Mouse (Mus musculus) stomach, postnatal 0 days (tissue): Measurements from ENCODE around the gene Chchd3. TPM values are rescaled to one million over a fixed set of nuclear protein-coding genes. Genes with fewer than 3 reads are reported as not detected.

Experiments
- ATAC-seq: fragments of 200-750 bp; cut with Nextera tagmentation; 2 replicates; pipeline ENCODE4 v1.8.0; 2017; ENCODE audit not compliant: low FRiP score, low TSS enrichment
- DNase-seq: peaks from one replicate; pipeline ENCODE4 v3.0.0-alpha.2; 2016; ENCODE audit warnings: low spot score
- H3K27ac ChIP-seq: fragments of 300-500 bp; sonication (generic); replicated peaks from 2 replicates; pipeline ENCODE4 v1.5.1; 2014; ENCODE audit warnings: mild to moderate bottlenecking, control low read depth
- H3K27me3 ChIP-seq: fragments of 300-500 bp; sonication (generic); 2 replicates; pipeline ENCODE4 v1.6.1; 2014; ENCODE audit warnings: low read length; ENCODE audit not compliant: control insufficient read depth, insufficient read depth
- H3K36me3 ChIP-seq: fragments of 300-500 bp; sonication (generic); 2 replicates; pipeline ENCODE4 v1.6.1; 2014; ENCODE audit warnings: low read length, mixed read lengths; ENCODE audit not compliant: control insufficient read depth, insufficient read depth
- H3K4me1 ChIP-seq: fragments of 300-500 bp; sonication (generic); replicated peaks from 2 replicates; pipeline ENCODE4 v1.6.1; 2014; ENCODE audit warnings: antibody characterized with exemption; ENCODE audit not compliant: control insufficient read depth, insufficient read depth
- H3K4me2 ChIP-seq: fragments of 300-500 bp; sonication (generic); replicated peaks from 2 replicates; pipeline ENCODE4 v1.6.1; 2014; ENCODE audit warnings: low read depth, mild to moderate bottlenecking, control low read depth, moderate library complexity
- H3K4me3 ChIP-seq: fragments of 300-500 bp; sonication (generic); 2 replicates; pipeline ENCODE4 v1.5.1; 2014; ENCODE audit warnings: low read depth, low read length, control low read depth
- H3K9ac ChIP-seq: fragments of 300-500 bp; sonication (generic); 2 replicates; pipeline ENCODE4 v1.6.1; 2014; ENCODE audit warnings: mild to moderate bottlenecking, low read length, control low read depth, mixed read lengths
- H3K9me3 ChIP-seq: fragments of 300-500 bp; sonication (generic); 2 replicates; pipeline ENCODE4 v1.6.1; 2016; ENCODE audit warnings: low read length; ENCODE audit not compliant: control insufficient read depth
- CTCF ChIP-seq: IDR thresholded peaks from 2 replicates; pipeline ENCODE4 v1.5.1; 2016; ENCODE audit warnings: antibody characterized with exemption, low read depth, mild to moderate bottlenecking, moderate library complexity
- EP300 ChIP-seq: optimal IDR thresholded peaks from 2 replicates; pipeline ENCODE3; 2016; ENCODE audit warnings: antibody characterized with exemption
- WGBS: fragments of 180-500 bp; shearing (Covaris S2); extraction: QIAGEN DNeasy Blood & Tissue Kit; methylation state at CpG from one replicate; pipeline ENCODE4 v1.1.7; 2014; 5-methylcytosine and 5-hydroxymethylcytosine counted together
- polyA plus RNA-seq: library from polyadenylated mRNA; unstranded; fragments of >200 nt; fragmentation: Nextera tagmentation; extraction: Ambion mirVana; gene quantifications from 2 replicates; pipeline ENCODE4 v1.2.1, GENCODE M21; 2015

Chchd3 gene
- polyA plus RNA-seq, 1 experiment from 2014 or later: 91.0 TPM

DNA sequence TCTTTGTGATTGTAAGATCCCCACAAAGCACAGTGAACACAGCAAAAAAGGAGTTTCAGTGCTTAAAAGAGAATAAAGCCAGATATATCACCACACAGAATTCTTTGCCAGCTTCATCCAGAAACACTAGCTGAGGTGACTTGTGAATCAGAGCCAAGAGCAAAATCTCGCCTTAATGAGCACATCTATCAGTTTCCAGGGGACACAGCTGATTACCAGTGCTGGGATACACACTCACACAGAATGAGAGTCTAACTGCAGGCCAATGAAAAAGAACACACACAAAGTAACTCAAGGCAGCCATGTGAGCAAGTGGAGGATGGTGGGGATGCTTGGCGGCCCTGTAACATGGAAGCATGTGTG lies 222.1 kb downstream of the Chchd3 start:
- 78% methylated on average over 2 of the region's 2 CpGs for WGBS
- H3K36me3 ChIP-seq: no peaks in the 10 kb centered on the region; the same call in 1 of the 2 replicates
- no peak for TF ChIP-seq CTCF
- TF ChIP-seq EP300: no peak
- H3K9me3 ChIP-seq: no peaks in the 10 kb centered on the region
- DNase-seq: no peak
- H3K27me3 ChIP-seq: no peaks in the 10 kb centered on the region
- H3K4me2 ChIP-seq: no peak overlapping the region
- ATAC-seq: no peak
- H3K4me3 ChIP-seq: no peak overlapping the region
- no peak overlapping the region for H3K9ac ChIP-seq
- H3K27ac ChIP-seq: no peak overlapping the region
- no peaks in the 10 kb centered on the region for H3K4me1 ChIP-seq

DNA sequence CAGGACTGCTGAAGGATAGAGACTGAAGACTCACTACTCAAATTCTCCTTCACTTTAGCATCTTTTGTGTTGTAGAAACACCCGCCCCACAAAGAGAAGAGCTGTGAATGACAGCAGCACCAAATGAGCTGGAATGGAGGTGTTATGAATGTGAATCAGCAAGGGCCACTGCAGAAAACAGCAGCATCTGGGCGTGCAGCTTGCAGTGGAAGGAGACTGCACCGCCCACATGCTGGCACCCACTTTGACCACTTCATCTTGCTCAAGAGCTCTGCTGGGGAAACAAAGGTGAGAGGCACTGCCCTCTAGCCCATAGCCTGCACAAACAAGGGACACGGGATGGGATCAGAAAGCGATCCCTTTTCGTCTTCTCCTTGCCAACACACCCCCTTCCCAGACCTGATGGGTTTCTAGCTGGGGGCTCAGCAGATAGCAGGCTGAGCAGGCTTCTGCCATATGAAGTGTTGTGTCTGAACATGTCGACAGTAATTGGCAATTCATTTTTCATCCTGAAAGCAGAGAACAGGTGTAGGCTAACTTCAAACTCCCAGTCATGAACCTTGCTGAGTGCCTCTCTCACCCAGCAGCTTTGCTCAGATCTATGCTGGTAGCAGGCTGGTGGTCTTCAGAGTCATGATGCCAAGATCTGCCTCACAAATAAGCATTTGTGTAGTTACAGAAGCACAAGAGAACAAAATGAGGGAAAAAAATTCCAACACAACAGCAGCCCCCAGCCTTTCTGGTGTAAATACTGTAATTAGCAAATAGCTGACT lies 222.7 kb downstream of the Chchd3 start:
- Histone ChIP-seq H3K4me3 (no peak overlapping the region), H3K4me2 (no peak overlapping the region), H3K4me1 (no peaks in the 10 kb centered on the region), H3K36me3 (no peaks in the 10 kb centered on the region; the same call in 1 of the 2 replicates), H3K27ac (no peak overlapping the region), H3K9me3 (no peaks in the 10 kb centered on the region), H3K27me3 (no peaks in the 10 kb centered on the region), H3K9ac (no peak overlapping the region)
- no peak for TF ChIP-seq CTCF
- no peak for TF ChIP-seq EP300
- no peak for ATAC-seq
- no peak for DNase-seq
- 63% methylated on average over 7 of the region's 7 CpGs for WGBS

DNA sequence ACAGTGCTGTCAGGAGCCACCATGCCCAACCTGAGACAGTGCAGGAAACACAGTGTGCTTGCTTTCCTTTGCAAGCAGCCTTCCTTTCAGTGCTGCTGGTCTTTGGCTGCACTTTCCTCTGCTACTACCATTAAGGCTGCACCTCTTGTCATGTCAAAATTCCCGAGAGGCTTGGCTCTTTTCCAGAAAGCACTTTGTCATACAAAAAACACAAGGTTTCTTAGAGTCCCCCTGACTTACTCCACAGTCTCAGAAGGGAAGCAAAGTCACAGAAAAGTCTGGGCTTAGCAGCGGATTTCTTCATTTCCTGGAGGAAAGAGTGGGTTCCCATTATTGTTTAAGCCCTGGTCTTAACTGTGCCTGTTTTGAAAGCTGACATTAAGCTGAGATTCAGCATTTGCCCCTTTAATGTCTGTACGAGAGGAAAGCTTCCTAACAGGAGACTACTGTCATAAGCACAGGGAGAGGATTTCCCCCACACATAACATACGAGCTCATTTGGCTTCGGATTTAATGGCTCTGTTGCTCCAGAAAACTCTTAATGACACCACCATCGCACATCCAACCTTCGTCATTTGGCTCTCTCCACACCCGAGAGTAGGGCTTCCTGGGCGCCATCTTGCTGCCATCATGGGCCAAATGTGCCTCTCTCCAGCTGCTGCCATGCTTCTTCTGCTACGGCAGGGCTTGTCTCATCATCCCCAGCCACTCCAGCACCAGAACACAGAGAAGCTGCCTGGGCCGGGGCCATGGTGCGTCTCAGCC lies 236.0 kb downstream of the Chchd3 start:
- TF ChIP-seq CTCF (no peak), EP300 (no peak)
- H3K4me2 ChIP-seq: no peak overlapping the region
- 49% methylated on average over 12 of the region's 12 CpGs for WGBS
- H3K9me3 ChIP-seq: no peaks in the 10 kb centered on the region
- no peaks in the 10 kb centered on the region for H3K27me3 ChIP-seq
- ATAC-seq: peak; percentile 49; the same call in 1 of the 2 replicates
- no peaks in the 10 kb centered on the region for H3K36me3 ChIP-seq
- DNase-seq: no peak
- H3K9ac ChIP-seq: no peak overlapping the region
- H3K4me3 ChIP-seq: no peak overlapping the region
- no peaks in the 10 kb centered on the region for H3K4me1 ChIP-seq
- H3K27ac ChIP-seq: 0 out of 2 replicates have a peak overlapping the region, but pooled peaks have one; percentile 4

DNA sequence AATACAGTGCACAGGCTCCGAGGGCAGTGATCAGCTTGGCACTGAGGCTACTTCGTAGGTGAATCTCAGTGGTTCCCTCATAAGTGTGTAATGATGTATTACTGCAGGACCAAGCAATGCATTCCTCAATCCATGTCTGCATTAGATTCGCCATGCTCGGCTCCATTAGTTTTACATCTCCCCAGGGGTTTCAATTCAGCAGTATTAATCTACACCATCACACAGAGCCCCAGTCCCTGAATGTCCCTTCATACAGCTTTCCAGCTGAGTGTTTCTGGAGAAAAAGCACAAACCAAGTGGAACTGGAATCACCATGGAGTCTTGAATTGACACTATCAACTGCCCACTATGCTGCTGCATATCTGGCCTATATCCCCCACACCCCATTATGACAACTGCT lies 241.1 kb downstream of the Chchd3 start:
- Histone ChIP-seq H3K9me3 (no peaks in the 10 kb centered on the region), H3K4me1 (no peaks in the 10 kb centered on the region), H3K9ac (no peak overlapping the region), H3K36me3 (no peaks in the 10 kb centered on the region), H3K4me3 (no peak overlapping the region), H3K27ac (no peak overlapping the region), H3K27me3 (no peaks in the 10 kb centered on the region), H3K4me2 (no peak overlapping the region)
- TF ChIP-seq EP300 (no peak), CTCF (no peak)
- WGBS: 94% methylated on average over 4 of the region's 4 CpGs
- DNase-seq (no peak), ATAC-seq (no peak)

DNA sequence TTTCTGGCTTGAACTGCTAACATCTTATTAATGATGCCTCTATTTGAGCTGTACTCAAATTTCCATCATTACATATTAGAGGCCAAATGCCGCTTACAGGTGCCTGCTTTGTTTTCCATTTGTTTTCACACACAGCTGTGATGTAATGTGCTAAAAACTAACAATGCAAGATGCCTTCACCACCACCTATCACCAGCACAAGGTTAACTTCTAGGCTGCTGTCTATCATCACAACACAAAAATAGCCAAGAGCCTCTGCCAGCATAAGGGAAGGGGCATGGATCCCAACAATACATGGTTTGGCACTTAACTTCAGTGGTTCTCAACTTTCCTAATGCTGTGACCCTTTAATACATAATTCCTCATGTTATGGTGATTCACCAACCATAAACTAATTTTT lies 251.3 kb downstream of the Chchd3 start:
- no peaks in the 10 kb centered on the region for H3K4me1 ChIP-seq
- no peaks in the 10 kb centered on the region for H3K9me3 ChIP-seq
- H3K4me3 ChIP-seq: no peak overlapping the region
- no peaks in the 10 kb centered on the region for H3K27me3 ChIP-seq
- H3K9ac ChIP-seq: no peak overlapping the region
- no peak overlapping the region for H3K27ac ChIP-seq
- H3K36me3 ChIP-seq: no peaks in the 10 kb centered on the region; the same call in 1 of the 2 replicates
- no peak for TF ChIP-seq EP300
- no peak for TF ChIP-seq CTCF
- no peak overlapping the region for H3K4me2 ChIP-seq
- WGBS: 98% methylated on average over 1 of the region's 1 CpGs
- no peak for DNase-seq
- ATAC-seq: no peak

DNA sequence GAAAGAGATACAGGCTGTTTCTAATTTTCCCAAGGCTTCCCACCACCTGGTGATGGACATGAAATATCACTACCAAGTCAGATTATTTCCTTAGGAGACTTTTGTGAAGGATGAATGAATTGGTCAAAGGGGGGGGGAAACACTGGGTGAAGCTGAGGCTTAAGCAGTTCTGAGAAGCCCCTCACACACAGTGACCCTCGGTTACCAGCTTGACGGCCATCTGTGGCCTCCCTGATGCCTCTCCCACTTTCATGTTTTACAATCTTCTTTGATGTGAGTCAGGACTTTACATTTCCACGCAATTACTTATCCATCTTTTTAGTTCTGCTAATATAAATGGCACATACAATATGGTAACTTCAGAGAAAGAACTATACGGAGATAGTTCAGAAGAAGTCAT lies 252.3 kb downstream of the Chchd3 start:
- Histone ChIP-seq H3K4me2 (no peak overlapping the region), H3K27ac (no peak overlapping the region), H3K9ac (no peak overlapping the region), H3K27me3 (no peaks in the 10 kb centered on the region), H3K36me3 (peaks cover 2% of the 10 kb centered on the region; the same call in 1 of the 2 replicates), H3K9me3 (no peaks in the 10 kb centered on the region), H3K4me1 (no peaks in the 10 kb centered on the region), H3K4me3 (no peak overlapping the region)
- WGBS: 70% methylated on average over 4 of the region's 4 CpGs
- DNase-seq: no peak
- TF ChIP-seq CTCF (no peak), EP300 (no peak)
- ATAC-seq: no peak
